ENCODE assay signal across 15 mouse cellular contexts in the genomic region with DNA sequence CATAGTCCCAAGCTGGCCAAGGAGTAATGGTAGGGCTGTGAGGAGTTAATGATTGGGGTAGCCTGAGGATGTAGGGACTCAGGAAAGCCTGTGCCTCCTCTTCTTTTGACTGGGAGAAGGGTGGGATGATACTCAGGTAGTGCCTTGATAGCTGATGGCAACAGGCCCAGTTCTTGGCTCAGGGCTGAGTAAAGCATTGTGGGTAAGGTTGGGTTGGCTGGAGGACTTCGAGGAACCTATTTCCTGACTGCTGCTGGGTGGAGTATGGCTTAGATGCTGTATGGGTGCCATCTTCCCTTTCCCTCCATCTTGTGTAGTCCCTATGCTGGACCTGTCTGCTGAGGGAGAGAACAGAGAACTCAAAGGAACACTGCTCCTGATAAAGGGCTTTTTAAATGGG.
"Had no signal": no experiment of that assay in that cellular context is flagged by ENCODE, and none has a peak within 500 bp of the region (broad histone marks: within the 10 kb centered on the region; RNA-seq: fewer than 3 reads in every experiment).

No protein-coding gene starts in this region.

- H3K27me3 ChIP-seq: liver, embryonic 15.5 days; lung, embryonic 15.5 days; midbrain, embryonic 13.5 days; midbrain, embryonic 15.5 days had no signal

- ATAC-seq: liver, postnatal 0 days; lung, postnatal 0 days; midbrain, embryonic 13.5 days; midbrain, embryonic 15.5 days had no signal

- H3K36me3 ChIP-seq: midbrain, embryonic 15.5 days had no signal

- H3K9me3 ChIP-seq: liver, embryonic 15.5 days; lung, embryonic 15.5 days; midbrain, embryonic 13.5 days; midbrain, embryonic 15.5 days had no signal

- DNase-seq: liver, postnatal 0 days; lung, adult 2 months; lung, postnatal 14 days; lung, postnatal 36 days; right cerebral cortex, postnatal 14 days; thymus, adult 18-20 months; thymus, postnatal 14 days; thymus, postnatal 36 days had no signal

- H3K4me2 ChIP-seq: liver, embryonic 15.5 days; lung, embryonic 15.5 days; midbrain, embryonic 11.5 days; midbrain, embryonic 13.5 days; midbrain, embryonic 15.5 days had no signal

- H3K9ac ChIP-seq: liver, embryonic 15.5 days; liver, postnatal 0 days; lung, embryonic 15.5 days; midbrain, embryonic 13.5 days; midbrain, embryonic 15.5 days had no signal

- H3K27ac ChIP-seq: liver, embryonic 15.5 days; lung, embryonic 15.5 days; macrophage; midbrain, embryonic 13.5 days; midbrain, embryonic 15.5 days had no signal

- H3K4me3 ChIP-seq: liver, embryonic 15.5 days; lung, embryonic 15.5 days; midbrain, embryonic 13.5 days; midbrain, embryonic 15.5 days had no signal
